Mouse (Mus musculus): ENCODE measurements around the gene Osm. TPM values are rescaled to one million over a fixed set of nuclear protein-coding genes. Genes with fewer than 3 reads are reported as not detected.

The Osm gene
- not detected for polyA plus RNA-seq (2015; fragmentation: Illumina TruSeq; extraction: RNeasy Lipid Tissue Mini Kit (QIAGEN cat#74804); ENCODE audit: low read depth, low replicate concordance)

GRCm38 (mm10) chr11:4235665-4236545 is at the start of gene Osm:
Gene Osm, plus strand, starts transcription at chr11:4236420.

GRCm38 (mm10) chr11:4186486-4187317 is 49.5 kb upstream of the Osm start, which contains the start of gene Tbc1d10a:
Gene Tbc1d10a, plus strand, starts transcription at chr11:4186789.

GRCm38 (mm10) chr11:4217914-4218629 is 18.1 kb upstream of the Osm start, which contains the start of gene Castor1:
Gene Castor1, plus strand, starts transcription at chr11:4218225.

GRCm38 (mm10) chr11:4256846-4257607 is 20.8 kb downstream of the Osm start, which contains the start of gene Lif:
Gene Lif, plus strand, starts transcription at chr11:4257557.

Other genes starting within 250 kb of the Osm start
- 1.8 TPM for gene Sec14l4, start 205.0 kb upstream of the Osm start, polyA plus RNA-seq (2015; fragmentation: Illumina TruSeq; extraction: RNeasy Lipid Tissue Mini Kit (QIAGEN cat#74804); ENCODE audit: low read depth, low replicate concordance)
- 0.80 TPM for gene Sec14l3, start 171.6 kb upstream of the Osm start, polyA plus RNA-seq (2015; fragmentation: Illumina TruSeq; extraction: RNeasy Lipid Tissue Mini Kit (QIAGEN cat#74804); ENCODE audit: low read depth, low replicate concordance)
- gene Mtfp1, start 141.0 kb upstream of the Osm start, polyA plus RNA-seq (2015; fragmentation: Illumina TruSeq; extraction: RNeasy Lipid Tissue Mini Kit (QIAGEN cat#74804); ENCODE audit: low read depth, low replicate concordance), result 122 TPM
- 44.6 TPM for gene Sec14l2, start 113.0 kb upstream of the Osm start, polyA plus RNA-seq (2015; fragmentation: Illumina TruSeq; extraction: RNeasy Lipid Tissue Mini Kit (QIAGEN cat#74804); ENCODE audit: low read depth, low replicate concordance)
- 32.2 TPM for gene Rnf215, start 101.2 kb upstream of the Osm start, polyA plus RNA-seq (2015; fragmentation: Illumina TruSeq; extraction: RNeasy Lipid Tissue Mini Kit (QIAGEN cat#74804); ENCODE audit: low read depth, low replicate concordance)
- gene Ccdc157, start 76.1 kb upstream of the Osm start, polyA plus RNA-seq (2015; fragmentation: Illumina TruSeq; extraction: RNeasy Lipid Tissue Mini Kit (QIAGEN cat#74804); ENCODE audit: low read depth, low replicate concordance), result 15.1 TPM
- 38.7 TPM for gene Sf3a1, start 76.1 kb upstream of the Osm start, polyA plus RNA-seq (2015; fragmentation: Illumina TruSeq; extraction: RNeasy Lipid Tissue Mini Kit (QIAGEN cat#74804); ENCODE audit: low read depth, low replicate concordance)
- 30.6 TPM for gene Tbc1d10a, start 49.6 kb upstream of the Osm start, polyA plus RNA-seq (2015; fragmentation: Illumina TruSeq; extraction: RNeasy Lipid Tissue Mini Kit (QIAGEN cat#74804); ENCODE audit: low read depth, low replicate concordance)
- 4.5 TPM for gene Castor1, start 18.2 kb upstream of the Osm start, polyA plus RNA-seq (2015; fragmentation: Illumina TruSeq; extraction: RNeasy Lipid Tissue Mini Kit (QIAGEN cat#74804); ENCODE audit: low read depth, low replicate concordance)
- 0.37 TPM for gene Lif, start 21.1 kb downstream of the Osm start, polyA plus RNA-seq (2015; fragmentation: Illumina TruSeq; extraction: RNeasy Lipid Tissue Mini Kit (QIAGEN cat#74804); ENCODE audit: low read depth, low replicate concordance)
- gene Hormad2, start 204.7 kb downstream of the Osm start, polyA plus RNA-seq (2015; fragmentation: Illumina TruSeq; extraction: RNeasy Lipid Tissue Mini Kit (QIAGEN cat#74804); ENCODE audit: low read depth, low replicate concordance), result not detected